Mouse (Mus musculus): ENCODE data around the gene Oas3. TPM values are rescaled to one million over a fixed set of nuclear protein-coding genes. Genes with fewer than 3 reads are reported as not detected.

Gene Oas3
- polyA plus RNA-seq, 1 experiment from 2014 or later = 0.47 TPM

- Histone ChIP-seq H3K4me3 (no peak within 1 kb of the TSS), H3K27ac (no peak within 1 kb of the TSS), H3K9me3 (no peaks in the 10 kb centered on the region), H3K4me2 (replicated peaks) (no peak within 1 kb of the TSS), H3K27me3 (replicated peaks) (no peaks in the 10 kb centered on the region), H3K4me1 (no peaks in the 10 kb centered on the region), H3K36me3 (no peaks in the 10 kb centered on the region), H3K9ac (no peak within 1 kb of the TSS)
- no peak for ATAC-seq (ENCODE audit: low FRiP score, low read depth)
- 72% methylated on average over 5 of the region's 5 CpGs for WGBS
Measured at GRCm38 (mm10) chr5:120749688-120750087, 27.8 kb downstream of the Oas3 start, which contains the start of gene Oas2. Oas2 (minus strand) TSS chr5:120749853.

- Histone ChIP-seq H3K9ac (no peak overlapping the region), H3K9me3 (no peaks in the 10 kb centered on the region), H3K27ac (no peak overlapping the region), H3K4me2 (replicated peaks) (no peak overlapping the region), H3K4me1 (no peaks in the 10 kb centered on the region), H3K36me3 (no peaks in the 10 kb centered on the region), H3K27me3 (replicated peaks) (no peaks in the 10 kb centered on the region), H3K4me3 (no peak overlapping the region)
- ATAC-seq (ENCODE audit: low FRiP score, low read depth) = no peak
- 10% methylated on average over 5 of the region's 5 CpGs for WGBS
Measured at GRCm38 (mm10) chr5:120746451-120746850, 31.0 kb downstream of the Oas3 start.

- 32% methylated on average over 4 of the region's 4 CpGs for WGBS
- Histone ChIP-seq H3K9me3 (no peaks in the 10 kb centered on the region), H3K27ac (no peak overlapping the region), H3K27me3 (replicated peaks) (0 out of 2 replicates have a peak, but pooled peaks cover 3% of the 10 kb centered on the region), H3K4me3 (no peak overlapping the region), H3K36me3 (no peaks in the 10 kb centered on the region), H3K4me2 (replicated peaks) (no peak overlapping the region), H3K4me1 (no peaks in the 10 kb centered on the region), H3K9ac (no peak overlapping the region)
- ATAC-seq (ENCODE audit: low FRiP score, low read depth) = no peak
Measured at GRCm38 (mm10) chr5:120742125-120742524, 35.3 kb downstream of the Oas3 start.

GRCm38 (mm10) chr5:120734380-120734990, 43.0 kb downstream of the Oas3 start:
- H3K9me3 ChIP-seq = no peaks in the 10 kb centered on the region
- 72% methylated on average over 14 of the region's 14 CpGs for WGBS
- ATAC-seq (ENCODE audit: low FRiP score, low read depth) = no peak

GRCm38 (mm10) chr5:120733696-120734095, 43.8 kb downstream of the Oas3 start:
- Histone ChIP-seq H3K9me3 (no peaks in the 10 kb centered on the region), H3K9ac (no peak overlapping the region), H3K36me3 (no peaks in the 10 kb centered on the region), H3K4me2 (replicated peaks) (no peak overlapping the region), H3K4me3 (no peak overlapping the region), H3K27ac (no peak overlapping the region), H3K27me3 (replicated peaks) (no peaks in the 10 kb centered on the region), H3K4me1 (no peaks in the 10 kb centered on the region)
- WGBS = 91% methylated on average over 3 of the region's 3 CpGs
- no peak for ATAC-seq (ENCODE audit: low FRiP score, low read depth)

More at GRCm38 (mm10) chr5:120734380-120734990, 43.0 kb downstream of the Oas3 start:
- Histone ChIP-seq H3K27ac (no peak overlapping the region), H3K4me3 (no peak overlapping the region), H3K4me2 (replicated peaks) (no peak overlapping the region), H3K27me3 (replicated peaks) (0 out of 2 replicates have a peak, but pooled peaks cover 3% of the 10 kb centered on the region), H3K4me1 (no peaks in the 10 kb centered on the region), H3K9ac (no peak overlapping the region), H3K36me3 (no peaks in the 10 kb centered on the region)

- Histone ChIP-seq H3K4me1 (no peaks in the 10 kb centered on the region), H3K27ac (no peak overlapping the region), H3K9ac (no peak overlapping the region), H3K9me3 (no peaks in the 10 kb centered on the region), H3K27me3 (replicated peaks) (no peaks in the 10 kb centered on the region), H3K4me2 (replicated peaks) (no peak overlapping the region), H3K36me3 (no peaks in the 10 kb centered on the region), H3K4me3 (no peak overlapping the region)
- WGBS = 81% methylated on average over 1 of the region's 1 CpGs
- ATAC-seq (ENCODE audit: low FRiP score, low read depth) = no peak
Measured at GRCm38 (mm10) chr5:120732740-120733139, 44.7 kb downstream of the Oas3 start.

GRCm38 (mm10) chr5:120729319-120729718, 48.1 kb downstream of the Oas3 start:
- ATAC-seq (ENCODE audit: low FRiP score, low read depth) = no peak
- Histone ChIP-seq H3K36me3 (no peaks in the 10 kb centered on the region), H3K4me2 (replicated peaks) (no peak overlapping the region), H3K4me1 (no peaks in the 10 kb centered on the region), H3K27me3 (replicated peaks) (no peaks in the 10 kb centered on the region), H3K9ac (no peak overlapping the region), H3K9me3 (no peaks in the 10 kb centered on the region), H3K4me3 (no peak overlapping the region), H3K27ac (no peak overlapping the region)
- WGBS = 82% methylated on average over 10 of the region's 10 CpGs

GRCm38 (mm10) chr5:120725811-120726455, 51.5 kb downstream of the Oas3 start:
- ATAC-seq (ENCODE audit: low FRiP score, low read depth) = no peak
- Histone ChIP-seq H3K27me3 (replicated peaks) (no peaks in the 10 kb centered on the region), H3K36me3 (no peaks in the 10 kb centered on the region), H3K27ac (no peak overlapping the region), H3K4me1 (no peaks in the 10 kb centered on the region), H3K4me3 (no peak overlapping the region), H3K9ac (no peak overlapping the region), H3K9me3 (no peaks in the 10 kb centered on the region), H3K4me2 (replicated peaks) (no peak overlapping the region)
- WGBS = 44% methylated on average over 12 of the region's 12 CpGs

- WGBS = 62% methylated on average over 7 of the region's 7 CpGs
- no peaks in the 10 kb centered on the region for H3K4me1 ChIP-seq
- ATAC-seq (ENCODE audit: low FRiP score, low read depth) = no peak
- no peak overlapping the region for H3K9ac ChIP-seq
- no peaks in the 10 kb centered on the region for H3K27me3 ChIP-seq (replicated peaks)
- no peak overlapping the region for H3K4me3 ChIP-seq
- H3K36me3 ChIP-seq = no peaks in the 10 kb centered on the region
- no peaks in the 10 kb centered on the region for H3K9me3 ChIP-seq
- no peak overlapping the region for H3K4me2 ChIP-seq (replicated peaks)
- H3K27ac ChIP-seq = no peak overlapping the region
Measured at GRCm38 (mm10) chr5:120721005-120721404, 56.5 kb downstream of the Oas3 start.

- Histone ChIP-seq H3K36me3 (no peaks in the 10 kb centered on the region), H3K4me1 (no peaks in the 10 kb centered on the region), H3K9me3 (no peaks in the 10 kb centered on the region), H3K27me3 (replicated peaks) (peaks cover 13% of the 10 kb centered on the region), H3K4me3 (no peak overlapping the region), H3K27ac (no peak overlapping the region), H3K4me2 (replicated peaks) (no peak overlapping the region), H3K9ac (no peak overlapping the region)
- WGBS = 53% methylated on average over 15 of the region's 15 CpGs
- ATAC-seq (ENCODE audit: low FRiP score, low read depth) = no peak
Measured at GRCm38 (mm10) chr5:120718600-120719378, 58.7 kb downstream of the Oas3 start.

- H3K9me3 ChIP-seq = no peaks in the 10 kb centered on the region
- no peak for ATAC-seq (ENCODE audit: low FRiP score, low read depth)
- H3K27ac ChIP-seq = no peak overlapping the region
- no peaks in the 10 kb centered on the region for H3K36me3 ChIP-seq
- WGBS = 78% methylated on average over 10 of the region's 10 CpGs
- H3K4me2 ChIP-seq (replicated peaks) = no peak overlapping the region
- no peak overlapping the region for H3K4me3 ChIP-seq
- no peak overlapping the region for H3K9ac ChIP-seq
- H3K27me3 ChIP-seq (replicated peaks) = peaks cover 30% of the 10 kb centered on the region
- no peaks in the 10 kb centered on the region for H3K4me1 ChIP-seq
Measured at GRCm38 (mm10) chr5:120717136-120717535, 60.3 kb downstream of the Oas3 start.

- Histone ChIP-seq H3K36me3 (no peaks in the 10 kb centered on the region), H3K4me2 (replicated peaks) (no peak overlapping the region), H3K9me3 (no peaks in the 10 kb centered on the region), H3K9ac (no peak overlapping the region), H3K27ac (no peak overlapping the region), H3K4me1 (peaks cover 21% of the 10 kb centered on the region), H3K27me3 (replicated peaks) (peaks cover 58% of the 10 kb centered on the region), H3K4me3 (no peak overlapping the region)
- 3% methylated on average over 16 of the region's 16 CpGs for WGBS
- no peak for ATAC-seq (ENCODE audit: low FRiP score, low read depth)
Measured at GRCm38 (mm10) chr5:120714314-120714713, 63.1 kb downstream of the Oas3 start.

Data from neural tube, embryonic 12.5 days (tissue).